Mouse (Mus musculus): ENCODE results near the gene Vmn1r14. TPM values are rescaled to one million over a fixed set of nuclear protein-coding genes. Genes with fewer than 3 reads are reported as not detected.
"Not testable (repeated sequence)": the region's sequence is repeated elsewhere in the genome, so short reads cannot be mapped to it uniquely, and the experiment has no call there.

Gene Vmn1r14
- not detected for total RNA-seq (2021)
- not detected in 2 replicates for polyA plus RNA-seq (2012; rRNA removed)
- long read RNA-seq: 0 reads

DNA sequence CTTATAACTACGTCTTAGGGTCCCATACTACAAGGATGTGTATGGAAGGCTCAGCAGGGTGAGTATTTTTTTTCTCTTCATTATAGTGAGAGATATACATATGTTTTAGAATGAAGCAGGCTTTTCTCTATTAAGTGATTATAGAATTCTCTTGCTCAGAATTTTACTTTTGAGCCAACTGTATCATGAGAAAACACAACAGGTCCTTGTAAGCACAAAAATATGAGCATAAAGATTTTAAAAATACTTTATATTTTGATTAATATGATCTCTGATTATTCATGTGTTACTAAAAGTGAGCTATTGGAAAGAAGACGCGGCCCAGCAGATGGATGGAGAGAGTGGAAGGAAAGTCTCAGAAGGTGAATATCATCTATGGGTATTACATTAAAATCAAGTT lies at the start of gene Vmn1r14:
Gene Vmn1r14, plus strand, starts transcription at position 301 of the 400 bp plus-strand sequence.
- Histone ChIP-seq H3K79me2 (replicated peaks; ENCODE audit: control insufficient read depth, insufficient read depth, low read length) (no peaks in the 10 kb centered on the region), H3K27me3 (ENCODE audit: control insufficient read depth, insufficient read depth, low read length) (no peaks in the 10 kb centered on the region), H3K4me3 (no peak within 1 kb of the TSS), H3K27ac (no peak within 1 kb of the TSS), H3K36me3 (ENCODE audit: control insufficient read depth, insufficient read depth, low read length) (no peaks in the 10 kb centered on the region), H3K4me1 (ENCODE audit: control insufficient read depth, insufficient read depth, low read length) (no peaks in the 10 kb centered on the region), H3K9ac (ENCODE audit: low read depth, low read length) (no peak within 1 kb of the TSS)
- DNase-seq: no peak
- no peak for TF ChIP-seq CTCF (IDR thresholded peaks at IDR 0.05)
- TF ChIP-seq EP300 (IDR thresholded peaks at IDR 0.05; ENCODE audit: insufficient read depth, low read depth, low read length): no peak
- TF ChIP-seq POLR2A (IDR thresholded peaks at IDR 0.05; ENCODE audit: insufficient read depth, low read depth, low read length): no peak
- WGBS: 87% methylated on average over 3 of the region's 3 CpGs
- intact Hi-C loops (cut with DNase I): no loop called here

DNA sequence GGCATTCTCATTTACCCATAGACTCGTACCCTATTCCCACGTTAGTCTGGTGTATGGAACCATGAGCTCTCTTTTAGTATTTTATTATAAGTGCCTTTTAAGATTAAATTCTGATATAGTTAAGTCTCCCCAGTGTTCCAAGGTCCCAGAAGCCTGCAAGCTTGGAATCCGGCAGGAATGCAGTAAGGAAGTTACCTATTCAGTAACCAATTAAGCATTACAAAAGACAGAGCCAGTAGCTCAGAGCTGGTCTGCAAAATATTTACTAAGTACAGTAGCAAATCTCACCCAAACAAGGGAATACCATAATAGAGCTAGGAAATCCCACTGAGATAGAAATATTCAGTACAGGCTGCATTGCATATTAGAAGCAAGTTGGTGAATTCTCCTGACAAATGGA lies 41.5 kb upstream of the Vmn1r14 start:
- H3K27me3 ChIP-seq (ENCODE audit: control insufficient read depth, insufficient read depth, low read length); H3K27ac ChIP-seq; H3K36me3 ChIP-seq (ENCODE audit: control insufficient read depth, insufficient read depth, low read length); H3K79me2 ChIP-seq (replicated peaks; ENCODE audit: control insufficient read depth, insufficient read depth, low read length); DNase-seq; H3K4me3 ChIP-seq; intact Hi-C loops (cut with DNase I); H3K9ac ChIP-seq (ENCODE audit: low read depth, low read length); H3K4me1 ChIP-seq (ENCODE audit: control insufficient read depth, insufficient read depth, low read length): not testable (repeated sequence)
- 53% methylated on average over 3 of the region's 3 CpGs for WGBS

DNA sequence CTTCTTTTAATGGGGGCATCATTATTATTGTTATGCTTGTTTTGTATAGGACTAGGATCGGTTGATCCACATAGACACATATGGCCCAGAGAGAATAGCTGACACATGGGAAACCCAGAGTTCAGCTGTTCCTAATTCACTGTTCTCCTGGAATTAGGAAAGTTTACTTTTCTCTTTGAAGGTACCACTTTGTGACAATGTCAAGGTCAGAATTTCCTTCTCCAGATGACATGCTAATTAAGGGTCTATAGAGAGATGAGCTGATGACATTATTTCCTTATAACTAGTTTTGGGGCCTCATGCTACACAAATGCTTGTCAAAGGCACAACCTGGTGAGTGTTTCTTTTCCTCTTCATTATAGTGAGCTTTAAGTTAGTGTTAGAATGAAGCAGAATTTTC lies 28.5 kb upstream of the Vmn1r14 start, which contains the start of gene Vmn1r13:
Gene Vmn1r13, plus strand, starts transcription at position 301 of the 400 bp plus-strand sequence.
- H3K27me3 ChIP-seq (ENCODE audit: control insufficient read depth, insufficient read depth, low read length); H3K36me3 ChIP-seq (ENCODE audit: control insufficient read depth, insufficient read depth, low read length); H3K79me2 ChIP-seq (replicated peaks; ENCODE audit: control insufficient read depth, insufficient read depth, low read length); H3K9ac ChIP-seq (ENCODE audit: low read depth, low read length); H3K27ac ChIP-seq; H3K4me3 ChIP-seq; intact Hi-C loops (cut with DNase I); H3K4me1 ChIP-seq (ENCODE audit: control insufficient read depth, insufficient read depth, low read length); DNase-seq: not testable (repeated sequence)
- WGBS: 83% methylated on average over 1 of the region's 1 CpGs

DNA sequence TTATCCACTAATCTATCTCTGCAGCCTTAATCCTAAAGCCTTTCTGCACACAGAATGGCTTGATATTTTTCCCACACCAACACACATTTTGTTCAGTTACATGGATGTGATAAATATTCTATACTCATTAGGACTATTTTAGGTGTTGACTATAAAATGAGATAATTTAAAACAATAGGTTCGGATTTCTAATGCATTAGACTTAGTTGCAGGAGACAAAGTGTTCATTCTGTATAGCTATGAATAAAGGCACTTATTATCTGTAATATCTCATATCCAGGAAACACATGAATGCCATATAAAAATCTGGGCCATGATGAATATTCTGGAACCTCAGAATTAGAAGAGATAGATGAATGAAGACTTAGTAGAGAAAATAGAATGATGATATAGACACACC lies 26.2 kb downstream of the Vmn1r14 start, which contains the start of gene Vmn1r15:
Gene Vmn1r15, plus strand, starts transcription at position 301 of the 400 bp plus-strand sequence.
- WGBS: 55% methylated on average over 1 of the region's 1 CpGs
- Histone ChIP-seq H3K9ac (ENCODE audit: low read depth, low read length) (no peak within 1 kb of the TSS), H3K4me3 (no peak within 1 kb of the TSS), H3K36me3 (ENCODE audit: control insufficient read depth, insufficient read depth, low read length) (no peaks in the 10 kb centered on the region), H3K79me2 (replicated peaks; ENCODE audit: control insufficient read depth, insufficient read depth, low read length) (no peaks in the 10 kb centered on the region), H3K4me1 (ENCODE audit: control insufficient read depth, insufficient read depth, low read length) (no peaks in the 10 kb centered on the region), H3K27ac (no peak within 1 kb of the TSS), H3K27me3 (ENCODE audit: control insufficient read depth, insufficient read depth, low read length) (no peaks in the 10 kb centered on the region)
- TF ChIP-seq EP300 (IDR thresholded peaks at IDR 0.05; ENCODE audit: insufficient read depth, low read depth, low read length) (no peak), POLR2A (IDR thresholded peaks at IDR 0.05; ENCODE audit: insufficient read depth, low read depth, low read length) (no peak), CTCF (IDR thresholded peaks at IDR 0.05) (no peak)
- no peak for DNase-seq
- intact Hi-C loops (cut with DNase I): no loop called here

DNA sequence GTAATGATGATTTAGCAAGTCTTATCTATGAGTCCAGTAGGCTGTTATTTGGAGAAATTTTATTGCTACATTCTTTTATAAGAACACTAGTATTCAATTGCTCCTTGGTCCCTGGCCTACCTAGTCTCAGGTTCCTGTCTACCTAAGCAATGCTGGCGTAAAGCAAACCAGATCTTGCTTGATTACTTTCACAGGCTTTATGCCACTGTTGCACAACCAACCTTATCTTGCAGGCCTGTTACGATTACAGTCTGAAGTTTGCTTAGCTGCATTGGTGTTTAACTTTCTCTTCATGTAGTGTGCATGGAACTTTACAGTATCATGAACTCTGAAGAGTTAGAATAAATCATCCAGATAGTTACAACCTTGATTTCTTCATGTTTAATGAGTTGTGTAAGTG lies 29.5 kb downstream of the Vmn1r14 start:
- no peak overlapping the region for H3K4me3 ChIP-seq
- intact Hi-C loops (cut with DNase I): no loop called here
- TF ChIP-seq EP300 (IDR thresholded peaks at IDR 0.05; ENCODE audit: insufficient read depth, low read depth, low read length): no peak
- no peak for DNase-seq
- 72% methylated on average over 2 of the region's 2 CpGs for WGBS
- H3K79me2 ChIP-seq (replicated peaks; ENCODE audit: control insufficient read depth, insufficient read depth, low read length): no peaks in the 10 kb centered on the region
- H3K4me1 ChIP-seq (ENCODE audit: control insufficient read depth, insufficient read depth, low read length): no peaks in the 10 kb centered on the region
- no peak overlapping the region for H3K9ac ChIP-seq (ENCODE audit: low read depth, low read length)
- no peaks in the 10 kb centered on the region for H3K27me3 ChIP-seq (ENCODE audit: control insufficient read depth, insufficient read depth, low read length)
- no peak overlapping the region for H3K27ac ChIP-seq
- no peaks in the 10 kb centered on the region for H3K36me3 ChIP-seq (ENCODE audit: control insufficient read depth, insufficient read depth, low read length)

DNA sequence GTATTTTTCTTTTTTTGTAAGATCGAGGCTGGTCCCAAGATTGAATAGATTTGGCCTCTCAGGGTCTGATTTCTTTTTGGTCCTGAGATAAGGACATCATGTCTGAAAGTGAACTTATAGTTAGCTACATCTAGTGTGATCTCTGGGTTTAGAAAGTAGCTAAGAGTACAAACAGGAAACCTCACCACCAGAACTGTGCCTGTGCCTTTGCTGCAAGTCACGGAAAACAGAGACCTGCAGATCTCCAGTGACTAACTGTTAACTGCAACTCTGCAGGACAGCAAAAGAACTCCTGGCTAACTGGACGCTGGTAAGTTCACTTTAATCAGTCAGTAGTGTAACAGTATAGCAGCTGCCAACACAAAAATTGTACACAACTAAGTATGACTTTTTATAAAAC lies 40.4 kb downstream of the Vmn1r14 start:
- 51% methylated on average over 3 of the region's 3 CpGs for WGBS
- no peaks in the 10 kb centered on the region for H3K27me3 ChIP-seq (ENCODE audit: control insufficient read depth, insufficient read depth, low read length)
- no peak for DNase-seq
- no peaks in the 10 kb centered on the region for H3K4me1 ChIP-seq (ENCODE audit: control insufficient read depth, insufficient read depth, low read length)
- intact Hi-C loops (cut with DNase I): no loop called here
- no peak for TF ChIP-seq POLR2A (IDR thresholded peaks at IDR 0.05; ENCODE audit: insufficient read depth, low read depth, low read length)
- TF ChIP-seq EP300 (IDR thresholded peaks at IDR 0.05; ENCODE audit: insufficient read depth, low read depth, low read length): no peak
- TF ChIP-seq CTCF (IDR thresholded peaks at IDR 0.05): no peak
- no peaks in the 10 kb centered on the region for H3K79me2 ChIP-seq (replicated peaks; ENCODE audit: control insufficient read depth, insufficient read depth, low read length)
- no peak overlapping the region for H3K27ac ChIP-seq
- H3K4me3 ChIP-seq: no peak overlapping the region
- H3K36me3 ChIP-seq (ENCODE audit: control insufficient read depth, insufficient read depth, low read length): no peaks in the 10 kb centered on the region
- no peak overlapping the region for H3K9ac ChIP-seq (ENCODE audit: low read depth, low read length)

DNA sequence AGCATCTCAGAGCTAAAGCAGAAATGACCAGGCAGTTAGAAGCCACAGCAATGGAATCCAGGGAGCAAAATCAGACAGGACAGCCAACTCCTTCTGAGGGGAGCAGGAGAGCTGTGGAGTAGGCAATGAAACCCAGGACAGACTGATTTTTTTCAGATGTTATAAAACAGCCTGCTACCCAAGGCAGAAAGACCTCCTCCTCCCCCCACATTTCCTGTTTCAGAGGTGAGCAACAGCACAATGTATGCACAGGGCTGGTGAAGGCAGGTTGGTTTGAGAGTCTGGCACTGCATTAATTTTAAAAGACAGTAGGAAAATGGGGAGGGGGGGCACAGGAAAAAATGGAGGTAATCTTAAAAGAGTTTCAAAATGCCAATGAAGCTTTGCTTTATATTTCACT lies 41.0 kb downstream of the Vmn1r14 start:
- H3K79me2 ChIP-seq (replicated peaks; ENCODE audit: control insufficient read depth, insufficient read depth, low read length): no peaks in the 10 kb centered on the region
- no peaks in the 10 kb centered on the region for H3K27me3 ChIP-seq (ENCODE audit: control insufficient read depth, insufficient read depth, low read length)
- H3K27ac ChIP-seq: no peak overlapping the region
- no peak overlapping the region for H3K4me3 ChIP-seq
- TF ChIP-seq CTCF (IDR thresholded peaks at IDR 0.05) (no peak), POLR2A (IDR thresholded peaks at IDR 0.05; ENCODE audit: insufficient read depth, low read depth, low read length) (no peak), EP300 (IDR thresholded peaks at IDR 0.05; ENCODE audit: insufficient read depth, low read depth, low read length) (no peak)
- H3K9ac ChIP-seq (ENCODE audit: low read depth, low read length): no peak overlapping the region
- no peak for DNase-seq
- H3K4me1 ChIP-seq (ENCODE audit: control insufficient read depth, insufficient read depth, low read length): no peaks in the 10 kb centered on the region
- no peaks in the 10 kb centered on the region for H3K36me3 ChIP-seq (ENCODE audit: control insufficient read depth, insufficient read depth, low read length)
- intact Hi-C loops (cut with DNase I): no loop called here

All from heart, adult 2 months (tissue).